In genomic region chr4:46628081-46628480, GRCm38 (mm10) we compare ENCODE assay signal across 18 mouse cellular contexts. TPM values are rescaled to one million over a fixed set of nuclear protein-coding genes. Genes with fewer than 3 reads are reported as not detected.
DNase-seq lines count a peak whose midpoint lies in the region; ATAC-seq and TF ChIP-seq lines count a peak whose summit lies in the region.
"Had no signal": no experiment of that assay in that cellular context is flagged by ENCODE, and none has a peak within 500 bp of the region (broad histone marks: within the 10 kb centered on the region; RNA-seq: fewer than 3 reads in every experiment).

No protein-coding gene starts in this region.

- TF ChIP-seq POLR2A in ES-Bruce4 (IDR thresholded peaks at IDR 0.05; ENCODE audit: insufficient read depth, low read length), result no peak

- no peak overlapping the region for H3K4me3 ChIP-seq in kidney, embryonic 15.5 days (replicated peaks)
- H3K4me3 ChIP-seq in ES-Bruce4 (ENCODE audit: low read depth, low read length), result no peak overlapping the region
- H3K4me3 ChIP-seq in intestine, embryonic 15.5 days (replicated peaks), result no peak overlapping the region
- no peak overlapping the region for H3K4me3 ChIP-seq in forebrain, embryonic 10.5 days
- H3K4me3 ChIP-seq: embryonic facial prominence, embryonic 10.5 days; heart, embryonic 15.5 days had no signal

- no peaks in the 10 kb centered on the region for H3K36me3 ChIP-seq in kidney, embryonic 15.5 days
- H3K36me3 ChIP-seq in ES-Bruce4 (ENCODE audit: control insufficient read depth, insufficient read depth, low read length, poor library complexity, severe bottlenecking), result no peaks in the 10 kb centered on the region
- no peaks in the 10 kb centered on the region for H3K36me3 ChIP-seq in intestine, embryonic 15.5 days
- no peaks in the 10 kb centered on the region for H3K36me3 ChIP-seq in forebrain, embryonic 10.5 days (replicated peaks)
- H3K36me3 ChIP-seq: embryonic facial prominence, embryonic 10.5 days; heart, embryonic 15.5 days had no signal

- no peak for DNase-seq in kidney, postnatal 4 days
- peak; percentile 37 to 56 for DNase-seq in thymus, postnatal 10 days (ENCODE audit: low spot score in 2 of 2)
- no peak for DNase-seq in thymus, postnatal 25 days
- DNase-seq in left cerebral cortex, postnatal 14 days (ENCODE audit: low spot score in 2 of 2), result no peak
- no peak for DNase-seq in forebrain, embryonic 10.5 days (ENCODE audit: extremely low spot score, low spot score)
- DNase-seq: adrenal gland, adult 2 months; adrenal gland, postnatal 25 days; cerebellum, adult 18-20 months; gastrocnemius, postnatal 36 days; heart, adult 11 months; heart, postnatal 36 days had no signal

- TF ChIP-seq CTCF in ES-Bruce4 (IDR thresholded peaks at IDR 0.05; ENCODE audit: low read depth, low read length), result no peak

- peak overlapping the region; percentile 1; the same call in 1 of the 2 replicates for H3K27ac ChIP-seq in kidney, embryonic 15.5 days
- H3K27ac ChIP-seq in ES-Bruce4 (ENCODE audit: insufficient read depth, low read length), result peak overlapping the region; percentile 13; the same call in 1 of the 2 replicates
- H3K27ac ChIP-seq in intestine, embryonic 15.5 days, result peak overlapping the region; percentile 67
- H3K27ac ChIP-seq in forebrain, embryonic 10.5 days, result no peak overlapping the region
- H3K27ac ChIP-seq: heart, embryonic 15.5 days had no signal

- no peak for ATAC-seq in kidney, embryonic 15.5 days (replicated peaks; ENCODE audit: low FRiP score)
- peak; percentile 27; the same call in 1 of the 2 replicates for ATAC-seq in intestine, embryonic 15.5 days
- ATAC-seq: forebrain, embryonic 14.5 days; hindbrain, embryonic 16.5 days had no signal

- H3K9ac ChIP-seq in kidney, embryonic 15.5 days, result no peak overlapping the region
- no peak overlapping the region for H3K9ac ChIP-seq in ES-Bruce4 (ENCODE audit: low read depth, poor library complexity, severe bottlenecking)
- H3K9ac ChIP-seq in intestine, embryonic 15.5 days, result no peak overlapping the region
- H3K9ac ChIP-seq: heart, embryonic 15.5 days had no signal

- no peaks in the 10 kb centered on the region for H3K9me3 ChIP-seq in kidney, embryonic 15.5 days (replicated peaks)
- no peaks in the 10 kb centered on the region for H3K9me3 ChIP-seq in ES-Bruce4 (replicated peaks; ENCODE audit: control insufficient read depth, insufficient read depth, low read length, poor library complexity, severe bottlenecking)
- no peaks in the 10 kb centered on the region for H3K9me3 ChIP-seq in intestine, embryonic 15.5 days
- H3K9me3 ChIP-seq in forebrain, embryonic 10.5 days, result no peaks in the 10 kb centered on the region
- H3K9me3 ChIP-seq: embryonic facial prominence, embryonic 10.5 days; heart, embryonic 15.5 days had no signal

- no peak overlapping the region for H3K4me2 ChIP-seq in kidney, embryonic 15.5 days
- H3K4me2 ChIP-seq in intestine, embryonic 15.5 days (replicated peaks), result no peak overlapping the region; the same call in 1 of the 2 replicates

- WGBS in kidney, embryonic 15.5 days, result 86% methylated on average over 11 of the region's 11 CpGs
- 66% methylated on average over 11 of the region's 11 CpGs for WGBS in intestine, embryonic 15.5 days
- WGBS in forebrain, embryonic 10.5 days, result 83% methylated on average over 11 of the region's 11 CpGs

- peaks cover 32% of the 10 kb centered on the region for H3K4me1 ChIP-seq in kidney, embryonic 15.5 days
- peaks cover 11% of the 10 kb centered on the region for H3K4me1 ChIP-seq in ES-Bruce4 (ENCODE audit: control insufficient read depth, insufficient read depth, low read length)
- peaks cover 21% of the 10 kb centered on the region for H3K4me1 ChIP-seq in intestine, embryonic 15.5 days (replicated peaks)
- H3K4me1 ChIP-seq in forebrain, embryonic 10.5 days, result peaks cover 25% of the 10 kb centered on the region

- intact Hi-C loops in left cerebral cortex, postnatal 14 days (cut with DNase I), result no loop called here

- no peaks in the 10 kb centered on the region for H3K27me3 ChIP-seq in kidney, embryonic 15.5 days
- no peaks in the 10 kb centered on the region for H3K27me3 ChIP-seq in ES-Bruce4 (ENCODE audit: control insufficient read depth, insufficient read depth, low read length, poor library complexity, severe bottlenecking)
- H3K27me3 ChIP-seq in intestine, embryonic 15.5 days (replicated peaks), result no peaks in the 10 kb centered on the region
- no peaks in the 10 kb centered on the region for H3K27me3 ChIP-seq in forebrain, embryonic 10.5 days (ENCODE audit: poor library complexity, severe bottlenecking)
- H3K27me3 ChIP-seq: heart, embryonic 15.5 days had no signal

- TF ChIP-seq EP300 in ES-Bruce4 (IDR thresholded peaks at IDR 0.05; ENCODE audit: insufficient read depth, low read depth, low read length), result no peak

RNA-seq across cellular contexts. Expression of gene Tbc1d2, which starts 21.9 kb away (rescaled TPM):
- 2.8 and 3.0 TPM in 2 replicates for polyA plus RNA-seq in kidney, embryonic 15.5 days (2015; fragmentation: Nextera tagmentation; extraction: Ambion mirVana)
- polyA plus RNA-seq in ES-Bruce4 (2011; ENCODE audit: insufficient read depth, insufficient read length, low read depth, missing spikeins), result 7.7 TPM in 2 replicates
- polyA plus RNA-seq in intestine, embryonic 15.5 days (2015; fragmentation: Nextera tagmentation; extraction: Ambion mirVana), result 6.0 and 6.3 TPM in 2 replicates
- total RNA-seq in left cerebral cortex, postnatal 14 days (2021), result 1 to 10 TPM; 2.7 to 2.9 TPM
- polyA plus RNA-seq in forebrain, embryonic 10.5 days (2016; fragmentation: Nextera tagmentation; extraction: Ambion mirVana), result 0.73 and 0.94 TPM in 2 replicates

RNA-seq across cellular contexts. Expression of gene Coro2a, which starts 26.1 kb away (rescaled TPM):
- 4.8 and 6.0 TPM in 2 replicates for polyA plus RNA-seq in kidney, embryonic 15.5 days (2015; fragmentation: Nextera tagmentation; extraction: Ambion mirVana)
- 13.1 and 14.6 TPM in 2 replicates for polyA plus RNA-seq in ES-Bruce4 (2011; ENCODE audit: insufficient read depth, insufficient read length, low read depth, missing spikeins)
- 66.0 and 68.3 TPM in 2 replicates for polyA plus RNA-seq in intestine, embryonic 15.5 days (2015; fragmentation: Nextera tagmentation; extraction: Ambion mirVana)
- total RNA-seq in left cerebral cortex, postnatal 14 days (2021), result 10 to 100 TPM; 34.1 to 37.3 TPM
- 2.1 and 2.8 TPM in 2 replicates for polyA plus RNA-seq in forebrain, embryonic 10.5 days (2016; fragmentation: Nextera tagmentation; extraction: Ambion mirVana)

Comparison
In these comparisons a context has a peak if more than half of its experiments do, and no peak if none do; other contexts are left out.
1. DNase-seq: peak in thymus, postnatal 10 days (2 of 2); none in kidney, postnatal 4 days (0 of 2), thymus, postnatal 25 days (single experiment), left cerebral cortex, postnatal 14 days (0 of 2) and forebrain, embryonic 10.5 days (single experiment).